Mouse (Mus musculus) hindbrain, embryonic 13.5 days (tissue): ENCODE results near the gene Aldh18a1. TPM values are rescaled to one million over a fixed set of nuclear protein-coding genes. Genes with fewer than 3 reads are reported as not detected.
"Not testable (repeated sequence)": the region's sequence is repeated elsewhere in the genome, so short reads cannot be mapped to it uniquely, and the experiment has no call there.

Experiments
- ATAC-seq: fragments of 200-750 bp; cut with Nextera tagmentation; 2 replicates; pipeline ENCODE4 v1.8.0; 2017; ENCODE audit warnings: moderate TSS enrichment; ENCODE audit not compliant: low FRiP score
- H3K27ac ChIP-seq: fragments of 300-500 bp; sonication (generic); 2 replicates; pipeline ENCODE4 v1.5.1; 2015; ENCODE audit warnings: inconsistent platforms, mild to moderate bottlenecking, moderate library complexity
- H3K27me3 ChIP-seq: fragments of 300-500 bp; sonication (generic); 2 replicates; pipeline ENCODE4 v1.6.1; 2015; ENCODE audit warnings: mild to moderate bottlenecking, inconsistent platforms
- H3K36me3 ChIP-seq: fragments of 300-500 bp; sonication (generic); 2 replicates; pipeline ENCODE4 v1.6.1; 2015; ENCODE audit warnings: mild to moderate bottlenecking, inconsistent platforms
- H3K4me1 ChIP-seq: fragments of 300-500 bp; sonication (generic); replicated peaks from 2 replicates; pipeline ENCODE4 v1.6.1; 2015; ENCODE audit warnings: inconsistent platforms
- H3K4me2 ChIP-seq: fragments of 300-500 bp; sonication (generic); 2 replicates; pipeline ENCODE4 v1.6.1; 2015; ENCODE audit warnings: inconsistent platforms, mild to moderate bottlenecking, moderate library complexity
- H3K4me3 ChIP-seq: fragments of 300-500 bp; sonication (generic); 2 replicates; pipeline ENCODE4 v1.5.1; 2015; ENCODE audit warnings: mild to moderate bottlenecking, inconsistent platforms
- H3K9ac ChIP-seq: fragments of 300-500 bp; sonication (generic); 2 replicates; pipeline ENCODE4 v1.6.1; 2015; ENCODE audit warnings: mild to moderate bottlenecking, inconsistent platforms
- H3K9me3 ChIP-seq: fragments of 300-500 bp; sonication (generic); 2 replicates; pipeline ENCODE4 v1.6.1; 2016; ENCODE audit warnings: inconsistent platforms
- WGBS: fragments of 180-500 bp; shearing (Covaris S2); methylation state at CpG from one replicate; pipeline ENCODE4 v1.1.7; 2015; 5-methylcytosine and 5-hydroxymethylcytosine counted together
- polyA plus RNA-seq: library from polyadenylated mRNA; unstranded; fragments of >200 nt; fragmentation: Nextera tagmentation; extraction: Ambion mirVana; gene quantifications from 2 replicates; pipeline ENCODE4 v1.2.1, GENCODE M21; 2015

Aldh18a1 gene
- polyA plus RNA-seq, 1 experiment from 2014 or later, result 63.8 TPM

DNA sequence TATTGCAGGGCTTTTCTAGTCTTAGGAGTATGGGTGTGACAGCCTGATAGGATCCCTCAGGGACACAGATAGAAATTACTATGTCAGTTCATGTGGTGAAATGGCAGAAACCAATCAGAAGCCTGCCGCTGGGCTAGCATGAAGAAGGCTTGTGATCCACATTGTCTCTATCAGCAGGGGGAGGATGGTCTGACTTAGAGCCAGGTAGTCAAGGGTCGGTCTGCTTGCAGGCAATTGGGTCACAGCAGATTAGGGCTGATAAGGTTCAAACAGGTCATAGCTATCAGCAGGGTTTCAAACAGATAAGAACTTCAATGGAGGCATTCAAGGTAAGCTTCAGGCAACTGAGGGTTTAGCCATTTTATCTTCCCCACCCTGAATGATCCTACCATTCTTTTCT, 7.4 kb downstream of the Aldh18a1 start:
- ATAC-seq, result no peak
- Histone ChIP-seq H3K4me2 (no peak overlapping the region), H3K36me3 (peaks cover 87% of the 10 kb centered on the region), H3K9me3 (no peaks in the 10 kb centered on the region), H3K27ac (no peak overlapping the region), H3K4me1 (peaks cover 1% of the 10 kb centered on the region; the same call in 1 of the 2 replicates), H3K4me3 (no peak overlapping the region), H3K9ac (no peak overlapping the region), H3K27me3 (no peaks in the 10 kb centered on the region)
- WGBS, result 88% methylated on average over 2 of the region's 2 CpGs

DNA sequence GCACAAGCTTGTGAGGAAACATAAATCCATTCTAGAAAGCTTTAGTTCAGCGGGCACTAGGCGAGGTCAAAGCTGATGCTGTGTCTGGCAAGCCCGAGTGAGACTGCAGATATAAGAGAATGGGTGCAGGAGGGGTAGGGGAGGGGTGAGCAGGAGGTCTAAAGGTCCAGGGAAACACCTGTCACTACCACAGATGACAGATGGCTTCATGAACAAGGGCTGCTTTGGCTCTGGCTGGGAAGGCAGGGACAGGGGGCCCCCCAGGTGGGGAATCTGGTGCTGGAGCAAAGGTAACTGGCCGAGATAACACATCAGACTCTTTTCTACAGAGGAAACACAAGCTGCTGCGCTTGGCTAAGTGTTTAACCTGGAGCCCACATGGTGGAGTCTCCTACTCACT, 12.8 kb downstream of the Aldh18a1 start:
- H3K36me3 ChIP-seq, result peaks cover 99% of the 10 kb centered on the region
- no peak overlapping the region for H3K27ac ChIP-seq
- 84% methylated on average over 5 of the region's 5 CpGs for WGBS
- H3K4me1 ChIP-seq, result no peaks in the 10 kb centered on the region
- peaks cover 8% of the 10 kb centered on the region; the same call in 1 of the 2 replicates for H3K9me3 ChIP-seq
- H3K9ac ChIP-seq, result no peak overlapping the region
- H3K4me2 ChIP-seq, result no peak overlapping the region
- ATAC-seq, result no peak
- no peak overlapping the region for H3K4me3 ChIP-seq
- H3K27me3 ChIP-seq, result no peaks in the 10 kb centered on the region

DNA sequence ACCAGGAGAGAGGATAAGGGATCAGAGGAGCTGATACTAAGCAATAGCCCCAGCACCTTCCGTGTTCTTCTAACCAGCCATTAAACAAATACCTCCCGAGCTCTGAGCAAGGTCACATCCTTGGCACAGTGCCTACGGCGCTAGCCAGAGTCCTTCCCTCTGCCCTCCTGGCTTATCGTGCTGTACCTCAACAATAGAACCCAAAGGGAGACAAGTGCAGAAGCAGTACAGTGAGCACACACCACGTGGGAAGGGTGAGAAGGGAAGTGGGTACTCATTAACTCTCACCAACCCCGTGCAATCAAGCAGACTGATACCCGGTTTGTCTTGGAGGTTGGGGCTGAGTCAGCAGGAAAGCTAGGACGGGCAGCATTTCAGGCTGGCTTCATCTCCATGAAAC, 17.5 kb downstream of the Aldh18a1 start:
- WGBS, result 94% methylated on average over 9 of the region's 9 CpGs
- Histone ChIP-seq H3K27me3 (no peaks in the 10 kb centered on the region), H3K9ac (no peak overlapping the region), H3K36me3 (peaks cover 100% of the 10 kb centered on the region), H3K27ac (no peak overlapping the region), H3K9me3 (peaks cover 15% of the 10 kb centered on the region), H3K4me3 (no peak overlapping the region), H3K4me2 (no peak overlapping the region), H3K4me1 (no peaks in the 10 kb centered on the region)
- ATAC-seq, result no peak

DNA sequence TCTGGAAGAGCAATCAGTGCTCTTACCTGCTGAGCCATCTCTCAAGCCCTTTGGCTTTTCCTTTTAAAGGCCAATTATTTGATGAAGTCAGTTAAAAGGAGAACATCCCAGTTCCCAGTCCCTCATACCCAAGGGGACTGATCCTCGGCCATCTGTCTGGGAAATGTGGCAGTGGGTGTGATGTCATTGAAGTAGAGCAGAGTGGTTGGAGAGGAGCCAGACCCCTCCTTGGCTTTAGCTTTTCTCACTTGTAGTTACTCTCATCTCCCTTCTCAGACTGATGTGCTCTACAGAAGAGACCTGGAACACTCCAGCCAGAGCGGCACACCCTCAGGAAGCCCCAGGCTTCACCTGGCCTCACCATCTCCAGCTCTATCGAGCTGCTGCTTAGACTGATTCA, 20.6 kb downstream of the Aldh18a1 start:
- Histone ChIP-seq H3K4me3 (no peak overlapping the region), H3K9me3 (peaks cover 15% of the 10 kb centered on the region), H3K4me1 (no peaks in the 10 kb centered on the region), H3K9ac (no peak overlapping the region), H3K27me3 (no peaks in the 10 kb centered on the region), H3K4me2 (no peak overlapping the region), H3K36me3 (peaks cover 98% of the 10 kb centered on the region), H3K27ac (no peak overlapping the region)
- WGBS, result 87% methylated on average over 3 of the region's 3 CpGs
- ATAC-seq, result no peak

DNA sequence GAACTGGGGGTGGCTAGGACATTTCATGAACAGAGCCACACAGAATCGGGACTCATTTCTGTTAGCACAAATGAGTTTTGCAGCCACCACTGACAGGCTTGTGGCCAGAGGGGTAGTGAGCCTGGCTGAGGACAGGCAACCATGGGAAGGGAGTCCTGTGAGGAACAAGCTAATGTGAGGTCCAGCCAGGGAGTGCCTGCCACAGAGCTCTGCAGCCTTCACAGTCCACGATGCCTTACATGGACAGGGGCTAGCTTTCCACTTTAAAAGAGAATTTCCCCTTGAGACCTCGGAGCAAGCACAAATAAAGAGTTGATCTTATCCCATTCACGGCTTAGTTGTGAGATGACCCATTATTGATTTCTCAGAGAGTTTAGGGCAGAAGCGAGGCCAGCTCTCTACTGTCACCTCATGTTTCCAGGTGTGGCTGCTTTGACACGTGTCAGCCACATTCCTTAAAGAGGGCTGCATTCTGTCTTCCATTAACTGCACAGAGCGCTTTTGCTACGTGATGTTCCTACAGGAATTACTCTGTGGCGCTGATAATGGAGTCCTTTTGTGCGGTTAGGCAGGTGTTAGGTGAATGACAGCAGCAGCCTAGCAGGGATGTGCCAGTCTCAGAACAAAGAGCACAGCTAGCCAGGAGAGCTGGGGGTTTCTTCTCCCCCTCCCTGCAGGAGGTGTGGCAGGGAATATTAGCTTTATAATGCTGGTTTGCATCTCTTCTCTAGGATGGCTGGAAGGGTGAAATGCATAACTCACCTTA, 24.2 kb downstream of the Aldh18a1 start:
- Histone ChIP-seq H3K9me3 (no peaks in the 10 kb centered on the region), H3K27ac (no peak overlapping the region), H3K4me2 (no peak overlapping the region), H3K9ac (no peak overlapping the region), H3K4me3 (no peak overlapping the region), H3K27me3 (no peaks in the 10 kb centered on the region), H3K4me1 (no peaks in the 10 kb centered on the region), H3K36me3 (peaks cover 74% of the 10 kb centered on the region)
- WGBS, result 88% methylated on average over 10 of the region's 10 CpGs
- ATAC-seq, result no peak

DNA sequence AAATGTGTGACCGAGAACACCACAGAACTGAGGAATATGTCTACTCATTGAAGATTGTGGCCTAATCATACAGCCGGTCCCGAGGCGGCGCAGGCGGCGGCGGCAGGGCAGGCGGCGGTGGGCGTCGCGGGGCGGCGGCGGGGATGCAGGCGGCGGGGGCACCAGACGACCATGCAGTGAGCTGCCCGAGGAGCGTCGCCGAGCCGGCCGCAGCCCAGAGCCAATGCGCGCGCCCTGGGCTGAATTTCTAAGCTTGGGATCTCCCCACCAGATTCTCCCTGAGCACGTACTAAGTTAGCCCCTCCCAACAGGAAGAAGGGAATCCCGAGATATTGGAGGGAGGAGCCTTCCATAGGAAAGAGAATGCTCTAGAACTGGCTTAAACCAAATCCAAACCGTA, 26.7 kb downstream of the Aldh18a1 start:
- H3K4me2 ChIP-seq, H3K9me3 ChIP-seq, ATAC-seq, H3K9ac ChIP-seq, H3K27me3 ChIP-seq, H3K27ac ChIP-seq, H3K4me1 ChIP-seq, H3K4me3 ChIP-seq: not testable (repeated sequence)
- peaks cover 65% of the 10 kb centered on the region for H3K36me3 ChIP-seq
- 80% methylated on average over 12 of the region's 31 CpGs for WGBS

DNA sequence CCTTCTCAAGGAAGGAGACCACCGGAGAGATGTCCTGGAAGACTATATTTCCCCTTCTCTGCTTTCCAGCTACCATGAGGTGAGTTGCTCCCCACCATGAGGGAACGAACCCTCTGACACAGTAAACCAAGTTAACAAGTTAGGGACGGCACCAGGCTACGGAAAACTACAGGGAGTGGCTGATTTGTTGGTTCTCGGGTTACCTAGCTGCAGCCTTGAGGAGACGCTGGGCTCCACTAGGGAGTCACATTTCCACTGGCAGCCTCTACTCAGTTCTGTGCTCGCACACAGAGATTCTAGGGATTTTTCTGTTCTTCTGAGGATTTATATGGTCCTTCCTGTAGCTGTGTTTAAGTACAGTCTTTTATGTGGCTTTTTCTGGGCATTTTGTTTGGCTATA, 32.2 kb downstream of the Aldh18a1 start:
- Histone ChIP-seq H3K27me3 (no peaks in the 10 kb centered on the region), H3K36me3 (peaks cover 71% of the 10 kb centered on the region), H3K27ac (no peak overlapping the region), H3K4me1 (no peaks in the 10 kb centered on the region), H3K4me3 (no peak overlapping the region), H3K4me2 (no peak overlapping the region), H3K9me3 (no peaks in the 10 kb centered on the region), H3K9ac (no peak overlapping the region)
- WGBS, result 92% methylated on average over 7 of the region's 7 CpGs
- ATAC-seq, result no peak

DNA sequence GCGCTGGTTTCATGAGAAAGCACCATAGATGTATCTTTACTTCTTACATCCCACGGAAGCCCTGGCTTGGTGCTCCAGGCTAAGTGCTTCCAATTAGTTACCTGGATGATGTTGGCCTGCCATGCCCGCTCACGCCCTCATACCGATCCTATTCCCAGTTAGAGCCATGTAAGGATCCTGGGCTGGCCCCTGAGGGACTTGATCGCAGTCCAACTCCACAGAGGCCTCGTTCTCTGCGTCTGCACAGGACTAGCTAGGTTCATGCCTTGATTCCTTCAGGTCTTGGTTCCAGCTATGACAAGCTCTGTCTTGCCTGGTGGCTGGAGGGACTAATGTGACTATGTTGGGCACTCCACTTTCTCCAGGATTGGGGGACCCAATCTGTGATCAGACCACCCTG, 33.1 kb downstream of the Aldh18a1 start:
- Histone ChIP-seq H3K4me2 (no peak overlapping the region), H3K4me3 (no peak overlapping the region), H3K36me3 (peaks cover 80% of the 10 kb centered on the region), H3K9ac (no peak overlapping the region), H3K9me3 (no peaks in the 10 kb centered on the region), H3K27me3 (no peaks in the 10 kb centered on the region), H3K4me1 (no peaks in the 10 kb centered on the region), H3K27ac (no peak overlapping the region)
- WGBS, result 97% methylated on average over 8 of the region's 8 CpGs
- ATAC-seq, result no peak

DNA sequence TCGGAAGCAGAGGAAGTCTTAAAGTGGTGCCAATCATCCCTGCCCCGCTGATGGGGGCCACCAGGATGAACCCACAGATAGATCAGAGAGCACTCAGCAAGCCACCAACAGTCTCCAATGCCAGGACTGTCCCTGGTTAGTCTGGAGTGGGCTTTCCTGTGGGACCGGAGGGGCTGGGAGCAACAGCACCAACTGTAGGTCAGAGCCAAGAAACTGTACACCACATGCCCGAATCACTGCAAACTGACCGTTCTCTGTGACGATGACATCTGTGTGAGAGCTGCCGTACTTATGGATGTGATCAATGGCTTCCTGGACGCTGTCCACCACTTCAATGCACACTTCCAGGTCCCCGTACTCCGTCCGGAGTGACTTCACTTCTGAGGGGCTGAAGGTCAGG, 33.9 kb downstream of the Aldh18a1 start:
- Histone ChIP-seq H3K4me3 (no peak overlapping the region), H3K27me3 (no peaks in the 10 kb centered on the region), H3K4me2 (no peak overlapping the region), H3K9ac (no peak overlapping the region), H3K4me1 (no peaks in the 10 kb centered on the region), H3K27ac (no peak overlapping the region), H3K36me3 (peaks cover 87% of the 10 kb centered on the region), H3K9me3 (no peaks in the 10 kb centered on the region)
- WGBS, result 95% methylated on average over 11 of the region's 11 CpGs
- no peak for ATAC-seq

DNA sequence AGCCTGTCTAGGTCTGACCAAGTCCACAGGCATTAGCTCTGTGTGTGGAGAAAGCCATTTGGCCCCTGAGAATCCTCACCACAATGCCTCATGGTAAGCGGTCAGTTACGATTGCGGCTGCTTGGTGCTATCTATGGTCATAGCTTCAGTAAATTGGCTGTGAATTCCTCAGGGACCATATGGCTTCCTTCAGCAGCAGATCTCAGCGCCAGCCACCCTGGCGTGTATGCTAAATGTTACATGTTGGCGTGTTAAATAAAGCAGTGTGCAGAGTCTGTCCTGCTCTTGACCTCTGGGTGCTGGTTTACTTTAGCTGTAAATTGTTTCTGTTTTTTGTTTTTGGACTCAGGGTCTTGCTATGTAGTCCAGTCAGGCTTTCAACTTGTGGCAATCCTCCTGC, 34.4 kb downstream of the Aldh18a1 start:
- ATAC-seq, result no peak
- 95% methylated on average over 6 of the region's 6 CpGs for WGBS

DNA sequence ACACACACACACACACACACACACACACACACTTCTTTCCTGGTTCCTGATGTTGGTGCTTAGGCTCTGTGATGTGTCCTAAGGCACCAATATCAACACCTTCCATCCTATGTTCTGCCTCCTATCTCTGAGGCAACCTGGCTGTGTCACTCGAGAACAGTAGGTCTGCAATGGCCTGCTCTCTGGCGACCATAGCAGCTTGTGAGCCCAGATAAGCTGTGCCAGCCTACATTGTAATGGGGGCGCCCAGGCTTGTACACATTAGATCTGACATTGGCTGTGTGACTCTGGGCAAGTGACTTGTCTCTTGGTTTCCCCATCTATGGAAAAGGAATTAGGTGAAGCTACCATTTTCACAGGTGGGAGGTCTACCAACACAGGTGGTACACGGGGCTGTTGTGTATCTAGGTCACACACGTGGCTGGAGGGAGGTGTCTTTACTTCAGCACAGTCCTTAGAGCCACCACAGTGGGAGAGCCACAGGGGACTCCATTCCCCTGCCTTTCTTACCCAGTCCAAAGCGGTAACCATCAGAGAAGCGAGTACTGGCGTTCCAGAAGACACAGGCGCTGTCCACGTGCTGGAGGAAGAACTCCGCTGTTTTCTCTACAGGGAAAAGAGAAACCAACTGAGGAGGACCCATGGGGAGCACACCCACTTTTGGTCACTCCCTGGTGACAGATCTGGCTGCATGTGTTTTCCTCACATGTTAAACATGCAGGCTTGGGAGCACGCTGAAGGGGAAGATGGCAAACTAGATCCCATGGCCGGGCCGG, 35.1 kb downstream of the Aldh18a1 start:
- Histone ChIP-seq H3K9me3 (no peaks in the 10 kb centered on the region), H3K27ac (no peak overlapping the region), H3K36me3 (peaks cover 87% of the 10 kb centered on the region), H3K9ac (no peak overlapping the region), H3K4me1 (no peaks in the 10 kb centered on the region), H3K4me3 (no peak overlapping the region), H3K27me3 (no peaks in the 10 kb centered on the region), H3K4me2 (no peak overlapping the region)
- 92% methylated on average over 14 of the region's 14 CpGs for WGBS
- no peak for ATAC-seq

More for the DNA sequence above, 34.4 kb downstream of the Aldh18a1 start:
- H3K27me3 ChIP-seq, result no peaks in the 10 kb centered on the region
- H3K9me3 ChIP-seq, result no peaks in the 10 kb centered on the region
- H3K9ac ChIP-seq, result no peak overlapping the region
- no peak overlapping the region for H3K27ac ChIP-seq
- no peak overlapping the region for H3K4me2 ChIP-seq
- no peak overlapping the region for H3K4me3 ChIP-seq
- peaks cover 87% of the 10 kb centered on the region for H3K36me3 ChIP-seq
- H3K4me1 ChIP-seq, result no peaks in the 10 kb centered on the region

DNA sequence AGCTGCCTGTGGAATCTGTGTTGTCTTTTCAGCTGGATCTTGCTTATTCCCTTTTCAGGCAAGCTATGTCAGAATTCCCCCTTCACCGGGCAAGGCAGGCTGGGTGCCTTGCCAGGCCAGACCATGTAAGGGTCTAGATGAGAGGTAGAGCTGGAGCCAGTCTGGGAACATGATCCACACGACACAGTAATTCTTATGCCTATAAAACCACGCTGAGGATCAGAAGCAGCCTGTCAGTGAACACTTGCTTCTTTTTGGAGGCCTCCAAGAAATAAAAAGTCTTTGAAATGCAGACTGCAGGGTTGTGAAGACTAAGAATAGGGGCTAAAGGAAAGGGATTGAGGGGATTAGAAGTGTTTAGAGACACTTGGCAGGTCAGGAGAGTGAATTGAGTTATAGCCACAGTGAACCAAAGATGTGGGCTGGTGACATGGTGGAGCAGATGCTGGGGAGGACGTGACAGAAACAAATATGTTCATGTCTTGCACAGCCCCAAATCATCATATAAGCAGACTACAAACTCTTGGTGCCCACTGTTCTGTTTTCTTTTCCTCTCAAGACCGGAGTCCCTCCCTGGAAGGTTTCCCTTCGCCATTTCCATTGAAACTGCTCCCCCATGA, 38.6 kb downstream of the Aldh18a1 start:
- H3K36me3 ChIP-seq, result peaks cover 52% of the 10 kb centered on the region
- H3K27me3 ChIP-seq, result no peaks in the 10 kb centered on the region
- WGBS, result 63% methylated on average over 6 of the region's 6 CpGs
- H3K4me1 ChIP-seq, result no peaks in the 10 kb centered on the region
- H3K27ac ChIP-seq, result no peak overlapping the region
- no peaks in the 10 kb centered on the region for H3K9me3 ChIP-seq
- ATAC-seq, result no peak
- H3K9ac ChIP-seq, result no peak overlapping the region
- no peak overlapping the region for H3K4me2 ChIP-seq
- no peak overlapping the region for H3K4me3 ChIP-seq
